Mouse (Mus musculus) 416B (cell line): ENCODE measurements at regions not wholly inside any gene's neighbourhood (a gene's known extent, or its start where the extent isn't known, plus 50 kb on each side); places are given as distances from the start of the nearest gene placed in this dataset.

Experiments
- DNase-seq: peaks from one replicate; pipeline ENCODE4 v3.0.0; 2011; ENCODE audit warnings: low read depth

DNA sequence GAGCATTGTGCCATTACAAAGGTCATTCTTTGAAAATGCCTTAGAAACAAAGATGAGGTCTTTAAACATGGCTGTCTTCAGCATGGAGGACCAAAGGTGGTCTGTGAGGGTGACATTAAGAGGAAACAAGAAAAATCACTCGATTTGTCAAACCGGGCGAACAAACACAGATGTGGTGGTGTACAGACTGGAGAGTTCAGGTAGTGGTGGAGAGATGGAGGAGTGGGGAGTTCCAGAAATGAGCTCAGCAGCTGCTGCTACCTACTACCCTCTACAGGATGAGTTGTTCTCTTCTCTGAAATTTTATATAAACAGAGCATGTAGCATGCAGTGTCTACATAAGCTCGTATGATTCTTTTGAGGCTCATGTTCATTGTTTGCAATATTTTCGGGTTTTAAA lies 215.6 kb downstream of the Cog6 start:
- DNase-seq = no peak

GRCm38 (mm10) chr3:52800673-52801072 lies 216.4 kb downstream of the Cog6 start:
- no peak for DNase-seq

GRCm38 (mm10) chr3:52797801-52798200 lies 219.2 kb downstream of the Cog6 start:
- DNase-seq = peak; percentile 72

DNA sequence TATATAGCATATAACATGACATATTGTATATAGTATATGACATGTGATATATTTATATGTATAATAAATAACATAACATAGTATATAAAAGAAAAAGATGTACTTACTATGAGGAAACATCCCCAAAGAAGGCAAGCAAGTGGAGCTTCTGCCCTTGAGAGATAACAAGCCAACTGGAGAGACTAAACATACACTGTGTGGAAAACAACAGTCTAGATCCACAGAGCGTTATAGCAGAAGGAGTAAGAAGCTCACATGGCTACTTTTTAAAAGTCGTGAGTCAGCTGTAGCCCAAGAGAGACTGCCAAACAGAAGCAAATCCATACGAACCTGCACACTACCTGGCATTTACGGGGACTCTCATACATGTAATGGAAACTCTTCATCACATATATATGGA lies 219.9 kb downstream of the Cog6 start:
- no peak for DNase-seq

DNA sequence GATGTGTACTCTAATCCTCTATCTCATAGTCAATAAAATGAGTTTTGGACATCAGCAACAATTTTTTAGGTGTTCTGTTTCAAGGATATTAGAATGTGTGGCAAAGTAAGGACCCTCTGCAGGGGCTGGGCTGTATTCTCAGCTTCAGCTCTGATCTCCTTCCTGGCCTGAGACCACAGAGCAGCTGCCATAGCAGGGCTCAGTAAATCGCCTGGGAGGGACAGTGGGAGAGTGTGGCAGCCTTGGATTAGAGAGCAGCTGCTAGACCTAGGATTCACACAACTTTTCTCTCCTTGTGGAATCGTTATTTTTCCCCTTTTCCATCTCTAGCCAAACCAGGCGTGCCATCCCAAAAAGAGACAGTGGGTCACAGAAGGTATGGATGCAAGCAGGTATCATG lies 222.8 kb downstream of the Cog6 start:
- no peak for DNase-seq

- DNase-seq = no peak
Observed at GRCm38 (mm10) chr3:52792801-52793200, 224.2 kb downstream of the Cog6 start.

DNA sequence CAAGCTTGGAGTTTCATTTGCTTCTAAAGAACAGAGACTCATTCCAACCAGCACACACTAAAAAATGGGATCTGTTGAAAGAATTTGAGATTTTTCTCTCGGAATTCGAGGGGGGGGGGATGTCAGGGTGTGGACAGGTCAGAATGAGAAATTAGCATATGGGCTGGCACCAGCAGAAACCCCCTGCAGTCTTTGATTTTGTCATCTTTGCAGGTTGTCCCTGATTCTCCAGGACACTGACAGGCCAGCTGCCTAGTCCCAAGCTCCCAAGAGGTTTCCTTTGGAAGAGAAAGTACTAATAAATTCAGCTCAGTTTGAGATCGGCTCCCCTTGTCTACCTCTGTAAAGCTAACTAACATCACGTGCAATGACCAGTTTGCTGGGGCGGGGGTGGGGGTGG lies 224.9 kb downstream of the Cog6 start:
- DNase-seq = no peak

DNA sequence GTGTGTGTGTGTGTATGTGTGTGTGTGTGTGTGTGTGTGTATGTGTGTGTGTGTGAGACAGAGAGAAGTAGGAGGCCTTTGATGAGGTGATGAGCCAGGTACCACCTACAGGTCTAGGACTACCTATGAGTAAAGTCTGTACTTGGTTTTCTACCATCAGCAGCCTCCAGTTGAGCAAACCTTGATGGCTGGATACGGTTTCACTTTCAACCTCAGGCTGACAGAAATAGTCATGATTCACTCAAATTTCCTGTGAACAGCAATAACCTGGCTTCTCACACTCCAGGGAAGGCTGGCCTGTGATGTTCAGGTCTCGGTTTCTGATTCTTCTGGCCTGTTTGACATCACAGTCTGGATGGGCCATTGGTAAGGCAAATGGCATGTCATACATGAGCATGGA lies 226.1 kb downstream of the Cog6 start:
- no peak for DNase-seq

DNA sequence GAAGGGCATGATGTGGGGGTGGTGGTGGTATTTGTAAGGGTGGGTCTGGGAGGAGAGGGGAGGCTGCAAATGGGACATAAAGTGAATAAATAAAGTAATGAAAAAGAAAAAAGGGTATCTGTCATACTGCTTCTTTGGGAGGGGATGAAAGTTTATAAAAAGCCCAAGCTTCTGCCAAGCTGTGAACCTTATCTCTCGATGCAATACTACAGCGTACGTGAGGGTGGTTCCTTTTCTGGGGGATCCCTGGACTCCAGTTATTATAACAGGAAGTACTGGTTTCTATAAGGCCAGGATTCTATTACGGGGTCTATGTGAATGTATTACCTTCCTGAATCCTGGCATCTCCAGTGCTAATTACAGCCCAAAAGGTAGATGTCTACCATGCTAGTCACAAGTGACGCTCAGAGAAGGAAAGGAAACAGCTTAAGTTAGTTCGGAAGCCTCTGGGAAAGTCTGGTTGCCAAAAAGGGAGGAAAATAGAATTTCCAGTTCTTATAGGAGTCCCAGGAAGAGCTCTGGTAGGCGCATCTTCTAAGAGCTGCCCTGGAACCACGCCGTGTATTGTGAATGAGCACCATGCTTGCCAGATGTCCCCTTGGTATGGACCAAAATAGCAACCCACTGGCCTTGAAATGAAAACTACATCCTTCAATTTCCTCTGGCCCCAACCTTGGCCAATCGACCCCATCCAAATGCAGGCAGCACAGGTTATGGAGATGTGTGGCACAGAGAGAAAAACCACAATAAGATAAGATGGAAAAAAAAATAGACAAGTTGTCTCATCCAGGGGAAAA lies 228.9 kb downstream of the Cog6 start:
- no peak for DNase-seq

GRCm38 (mm10) chr3:52785595-52785994 lies 231.4 kb downstream of the Cog6 start:
- DNase-seq = no peak

GRCm38 (mm10) chr3:52784476-52784875 lies 232.6 kb downstream of the Cog6 start:
- no peak for DNase-seq

- no peak for DNase-seq
Observed at GRCm38 (mm10) chr3:52782576-52782975, 234.5 kb downstream of the Cog6 start.

- DNase-seq = no peak
Observed at GRCm38 (mm10) chr3:52781521-52781920, 235.5 kb downstream of the Cog6 start.

GRCm38 (mm10) chr3:52780356-52780755 lies 236.7 kb downstream of the Cog6 start:
- no peak for DNase-seq

DNA sequence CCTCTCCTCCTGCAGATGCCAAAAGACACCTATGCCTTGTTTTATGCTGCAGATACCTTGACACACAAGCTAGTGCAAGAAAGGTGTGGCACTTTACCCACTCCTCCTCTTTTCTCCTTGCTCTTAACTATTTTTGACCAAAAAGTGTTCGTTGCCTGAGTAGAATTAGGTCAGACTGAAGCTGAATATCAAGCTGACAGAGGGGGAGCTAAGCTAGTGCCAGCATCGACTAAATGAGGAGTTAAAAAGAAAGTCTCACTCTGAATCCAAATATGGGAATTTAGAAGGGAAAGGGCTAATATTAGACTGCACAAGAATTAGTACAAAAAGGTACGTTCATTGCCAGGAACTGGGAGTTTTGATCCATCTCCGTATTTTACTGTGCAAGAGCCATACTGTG lies 241.2 kb downstream of the Cog6 start:
- no peak for DNase-seq

GRCm38 (mm10) chr3:52775156-52775555 lies 241.9 kb downstream of the Cog6 start:
- DNase-seq = no peak

GRCm38 (mm10) chr3:52774734-52775133 lies 242.3 kb downstream of the Cog6 start:
- DNase-seq = no peak

DNA sequence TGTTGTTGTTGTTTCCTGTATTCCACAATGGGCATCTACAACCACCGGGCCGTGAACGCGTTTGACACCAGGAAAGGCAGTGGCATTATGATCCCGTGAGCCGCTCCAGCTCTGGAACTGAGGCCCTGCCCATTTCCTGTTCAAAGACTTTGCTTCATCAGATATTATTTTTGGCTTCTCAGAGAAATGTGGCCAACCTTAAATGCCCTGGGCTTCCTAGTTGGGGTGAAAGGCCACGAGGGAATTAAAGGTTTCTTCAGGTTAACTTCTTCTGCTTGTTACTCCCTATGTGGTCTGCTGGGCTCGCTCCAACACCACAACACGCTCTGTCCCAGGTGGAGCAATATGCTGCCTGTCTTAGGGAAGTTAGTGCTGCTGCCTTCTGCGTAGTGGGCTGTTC lies 249.8 kb downstream of the Cog6 start:
- peak; percentile 17 for DNase-seq

DNA sequence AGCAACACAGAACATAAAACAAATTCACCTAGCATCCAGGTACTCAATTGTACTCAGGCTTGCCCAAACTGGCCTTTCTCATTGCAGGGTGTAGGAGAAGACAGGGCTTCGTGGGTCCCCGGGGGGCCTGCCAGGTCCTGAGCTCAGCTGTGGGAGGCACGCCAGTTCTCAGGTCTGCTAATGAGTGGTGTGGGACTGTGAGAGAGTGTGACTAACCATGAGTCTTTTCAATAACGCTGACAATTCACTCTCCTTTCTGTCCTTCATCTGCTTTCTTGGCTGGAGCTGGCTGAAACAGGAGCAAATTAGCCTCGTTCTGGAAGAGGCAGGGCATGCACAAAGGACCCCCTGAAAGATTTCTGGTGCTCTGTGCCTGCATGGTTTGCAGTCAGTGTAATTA lies 250.2 kb downstream of the Cog6 start:
- DNase-seq = no peak

DNA sequence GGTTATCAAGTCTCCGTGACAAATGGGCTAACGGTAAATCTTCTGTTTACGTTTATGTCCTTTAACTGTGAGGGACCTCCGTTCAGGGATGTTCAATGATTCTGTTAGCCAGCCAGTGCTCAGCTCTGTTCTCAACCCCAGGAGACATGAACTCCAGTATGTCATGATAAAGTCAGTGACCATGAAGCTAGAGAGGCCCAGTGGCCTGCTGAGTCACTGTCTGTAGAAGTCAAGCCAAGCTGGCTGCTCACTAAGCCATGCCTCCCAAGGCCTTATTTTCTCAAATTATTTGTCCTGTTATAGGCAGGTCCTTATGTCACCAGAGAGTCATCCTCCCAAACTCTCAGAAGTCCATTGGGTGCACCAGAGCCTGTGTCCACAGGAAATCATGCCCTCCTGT lies 252.9 kb downstream of the Cog6 start:
- no peak for DNase-seq

- DNase-seq = no peak
Observed at GRCm38 (mm10) chr3:52763660-52764059, 253.4 kb downstream of the Cog6 start.

- no peak for DNase-seq
Observed at GRCm38 (mm10) chr3:52762549-52762948, 254.5 kb downstream of the Cog6 start.

- no peak for DNase-seq
Observed at GRCm38 (mm10) chr3:52759846-52760245, 257.2 kb downstream of the Cog6 start.

DNA sequence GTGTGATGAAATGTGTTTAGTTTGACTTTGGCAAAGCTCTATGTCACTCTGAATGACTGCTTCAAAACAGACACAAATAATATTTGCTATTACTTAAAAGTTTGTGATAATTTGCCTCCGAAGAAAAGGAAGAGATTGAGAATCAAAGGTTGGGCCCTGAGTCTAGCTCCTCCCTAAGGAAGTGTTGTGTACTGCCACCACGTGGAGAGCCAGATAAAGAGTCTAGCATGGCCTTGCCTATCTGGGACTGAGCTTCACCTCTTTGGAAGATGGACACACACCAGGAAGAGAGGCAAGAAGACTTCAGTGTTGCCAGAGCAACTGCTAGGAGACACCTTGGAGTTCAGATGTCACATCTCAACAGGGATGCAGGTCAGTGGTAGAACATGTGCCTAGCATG lies 258.5 kb downstream of the Cog6 start:
- DNase-seq = peak; percentile 47
